In genomic region chr5:98878891-98879290, GRCm38 (mm10) we compare ENCODE assay signal across 8 mouse cellular contexts. TPM values are rescaled to one million over a fixed set of nuclear protein-coding genes. Genes with fewer than 3 reads are reported as not detected.
A peak's percentile ranks its signal among the peaks of the same experiment; 100 is the strongest.
DNase-seq lines count a peak whose midpoint lies in the region; ATAC-seq and TF ChIP-seq lines count a peak whose summit lies in the region.

No protein-coding gene starts in this region.

- DNase-seq in heart, postnatal 36 days = peak; percentile 24 to 55
- DNase-seq in heart, postnatal 25 days (ENCODE audit: low spot score) = no peak
- no peak for DNase-seq in ES-E14 (ENCODE audit: low read depth, low spot score)
- DNase-seq in c-Kit-positive CD71-negative TER-119-negative erythroid progenitor cells, embryonic 14.5 days (ENCODE audit: low read depth) = peak; percentile 12
- peak; percentile 25 to 78 for DNase-seq in kidney, adult 8-10 months
- DNase-seq in limb, embryonic 11.5 days (ENCODE audit: low spot score) = peak; percentile 85
- DNase-seq in right cerebral cortex, postnatal 4 days = peak; percentile 62
- DNase-seq in c-Kit-positive CD71-positive TER-119-positive erythroid progenitor cells, embryonic 14.5 days (ENCODE audit: low spot score) = no peak

- H3K36me3 ChIP-seq in ES-E14 (ENCODE audit: control insufficient read depth, insufficient read depth, low read length, poor library complexity, severe bottlenecking) = no peaks in the 10 kb centered on the region
- H3K36me3 ChIP-seq in limb, embryonic 11.5 days (ENCODE audit: control insufficient read depth, insufficient read depth, low read length) = no peaks in the 10 kb centered on the region

- H3K27me3 ChIP-seq in limb, embryonic 11.5 days (ENCODE audit: control insufficient read depth, insufficient read depth, low read length) = no peaks in the 10 kb centered on the region

- H3K9ac ChIP-seq in ES-E14 (ENCODE audit: insufficient read depth, low read depth, low read length, poor library complexity, severe bottlenecking) = no peak overlapping the region
- no peak overlapping the region for H3K9ac ChIP-seq in limb, embryonic 11.5 days (ENCODE audit: low read length)

- no peak overlapping the region for H3K27ac ChIP-seq in ES-E14 (ENCODE audit: insufficient read depth, low read depth, low read length, poor library complexity, severe bottlenecking)
- no peak overlapping the region for H3K27ac ChIP-seq in limb, embryonic 11.5 days (replicated peaks; ENCODE audit: low read depth, low read length)

- no peak overlapping the region for H3K4me3 ChIP-seq in ES-E14 (ENCODE audit: insufficient read depth in 1 of 2, low read depth in 1 of 2, low read length in 2 of 2, poor library complexity in 1 of 2, severe bottlenecking in 1 of 2)
- no peak overlapping the region for H3K4me3 ChIP-seq in limb, embryonic 11.5 days (ENCODE audit: low read depth, low read length)

- H3K4me1 ChIP-seq in ES-E14 (ENCODE audit: control insufficient read depth in 2 of 2, insufficient read depth in 2 of 2, low read length in 2 of 2, poor library complexity in 1 of 2) = no peaks in the 10 kb centered on the region
- peaks cover 7% of the 10 kb centered on the region; the same call in 1 of the 2 replicates for H3K4me1 ChIP-seq in limb, embryonic 11.5 days (ENCODE audit: control insufficient read depth, insufficient read depth, low read length)

- intact Hi-C loops in heart, postnatal 36 days (cut with DNase I) = loop anchor here (5.0 kb wide), 2 partner anchors 532 to 1752 kb away; no protein-coding TSS in a partner anchor
- intact Hi-C loops in heart, postnatal 25 days (cut with DNase I) = loop anchor here (1.0 kb wide), 1 partner anchor 530 kb away; no protein-coding TSS in a partner anchor

- H3K4me2 ChIP-seq in limb, embryonic 11.5 days (ENCODE audit: low read depth, severe bottlenecking) = no peak overlapping the region

- H3K9me3 ChIP-seq in ES-E14 (ENCODE audit: control insufficient read depth, insufficient read depth, low read depth, low read length) = no peaks in the 10 kb centered on the region
- no peaks in the 10 kb centered on the region for H3K9me3 ChIP-seq in limb, embryonic 11.5 days (ENCODE audit: control insufficient read depth, low read length)

- in situ Hi-C loops in ES-E14 (cut with MboI; ENCODE audit: low sequenced_read_pairs in 2 of 2, unreplicated experiment in 2 of 2) = loop anchor here (10.0 kb wide), 1 partner anchor 534 kb away; no protein-coding TSS in a partner anchor

- ATAC-seq in limb, embryonic 11.5 days (ENCODE audit: insufficient number of reproducible peaks, low FRiP score, low TSS enrichment, low read depth) = no peak

TF ChIP-seq in ES-E14, 5 proteins besides CTCF, POLR2A, EP300 and RAD21:
- TF ChIP-seq ZC3H11A (IDR thresholded peaks at IDR 0.05; ENCODE audit: borderline replicate concordance, low read depth, low read length) = 0 out of 2 replicates have a peak, but pooled peaks have one; percentile 35
- no peak for TF ChIP-seq HCFC1 (IDR thresholded peaks at IDR 0.05; ENCODE audit: borderline replicate concordance, insufficient read depth, low read length)
TF ChIP-seq in ES-E14: peak in this region for 1.

RNA-seq across cellular contexts. Expression of gene Bmp3, which starts 24.7 kb away (rescaled TPM):
- under 1 TPM; 0.22 to 0.41 TPM for total RNA-seq in heart, postnatal 36 days (2021)
- total RNA-seq in heart, postnatal 25 days (2021) = under 1 TPM; 0.14 to 0.16 TPM
- total RNA-seq in ES-E14 (2012; rRNA removed) = not detected in 2 replicates
- 1.5 and 2.0 TPM in 2 replicates for polyA plus RNA-seq in limb, embryonic 11.5 days (2014; fragmentation: Nextera tagmentation; extraction: Ambion mirVana)

Comparison
In these comparisons a context has a peak if more than half of its experiments do, and no peak if none do; other contexts are left out.
1. DNase-seq: peak in heart, postnatal 36 days (2 of 2), c-Kit-positive CD71-negative TER-119-negative erythroid progenitor cells, embryonic 14.5 days (single experiment), kidney, adult 8-10 months (2 of 2), limb, embryonic 11.5 days (single experiment) and right cerebral cortex, postnatal 4 days (single experiment); none in heart, postnatal 25 days (single experiment), ES-E14 (single experiment) and c-Kit-positive CD71-positive TER-119-positive erythroid progenitor cells, embryonic 14.5 days (single experiment).